Mouse (Mus musculus) left cerebral cortex, adult 18-20 months (tissue): ENCODE data around the gene Raver1. TPM values are rescaled to one million over a fixed set of nuclear protein-coding genes. Genes with fewer than 3 reads are reported as not detected.

ENCODE experiments used
- DNase-seq, 2 experiments: peaks; one replicate each; pipeline ENCODE4 v3.0.0; 2021 to 2022; ENCODE audit warnings: low spot score in 2 of 2, mixed read lengths in 1 of 2
- long read RNA-seq, 2 experiments: library from polyadenylated mRNA; stranded (forward); transcript quantifications; one replicate each; pipeline ENCODE4 v2.0.0; 2021
- total RNA-seq, 2 experiments: library from RNA; stranded (reverse); gene quantifications; 2 replicates each; pipeline ENCODE4 v1.2.3; 2021

The Raver1 gene
- total RNA-seq, result 10 to 100 TPM; 25.3 to 28.0 TPM
- long read RNA-seq, experiment 1, transcript Raver1-201 (13 exons, 3,470 nt), result major isoform, 15 of 24 reads
- long read RNA-seq, experiment 1, partial matches to known transcripts, result 4 of 24 reads
- long read RNA-seq, experiment 1, other reads (novel, unspliced or antisense), result 5 of 24 reads
- long read RNA-seq, experiment 2, partial matches to known transcripts, result 4 of 12 reads
- long read RNA-seq, experiment 2, other reads (novel, unspliced or antisense), result 4 of 12 reads

DNA sequence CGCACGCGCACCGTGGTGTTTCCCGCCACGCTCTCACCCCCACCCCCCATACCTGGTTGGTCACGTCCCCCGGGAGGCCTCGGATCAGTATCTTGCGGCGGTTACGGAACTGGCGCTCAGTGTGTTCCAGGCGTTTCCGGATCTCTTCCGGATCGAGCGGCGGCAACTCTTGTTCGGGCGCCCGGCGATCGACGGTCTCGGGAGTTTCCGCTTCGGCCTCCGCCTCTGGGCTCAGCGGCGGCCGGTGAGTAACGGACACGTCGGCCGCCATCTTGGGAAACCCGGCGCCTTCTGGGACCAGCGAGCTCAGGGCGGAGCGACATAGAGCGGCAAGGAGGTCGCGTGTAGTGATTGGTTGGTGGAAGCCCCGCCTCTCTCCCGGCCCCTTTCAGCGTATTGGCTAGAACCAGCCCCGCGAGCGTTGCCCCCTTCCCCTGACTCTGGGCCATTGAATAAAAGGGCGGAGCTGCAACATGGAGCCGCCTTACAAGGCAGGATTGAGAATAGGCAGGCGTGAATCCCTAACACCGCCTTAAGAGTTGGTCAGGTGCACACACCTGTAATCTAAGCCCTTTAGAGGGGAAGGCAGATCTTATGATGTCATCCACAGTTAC lies at the start of gene Raver1, which contains the start of gene Gm38431:
Raver1 (minus strand) TSS at position 302 of the 614 bp plus-strand sequence.
Gm38431 (minus strand) TSS at position 291 of the 614 bp plus-strand sequence.
- peak; percentile 94 to 98 for DNase-seq

DNA sequence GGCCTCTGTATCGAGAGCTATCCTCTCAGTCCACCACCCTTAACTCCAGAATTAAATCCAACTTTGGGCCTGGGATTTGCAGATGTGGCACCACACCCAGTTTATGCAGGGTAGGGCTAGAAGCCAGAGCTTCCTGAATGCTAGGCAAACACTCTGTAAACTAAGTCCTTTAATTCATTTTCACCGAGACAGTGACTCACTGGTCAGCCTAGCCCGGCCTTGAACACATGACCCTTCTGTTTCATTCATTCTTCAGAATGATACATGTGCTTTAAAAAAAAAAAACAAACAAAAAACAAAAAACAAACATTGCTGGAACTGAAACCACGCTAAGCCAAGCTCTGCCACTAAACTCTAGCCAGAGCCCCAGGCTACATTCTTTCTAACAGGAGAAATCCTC lies 46.6 kb upstream of the Raver1 start:
- no peak for DNase-seq

- DNase-seq, result peak; percentile 55 to 72
Measured at GRCm38 (mm10) chr9:21137229-21137628, 45.4 kb upstream of the Raver1 start.

DNA sequence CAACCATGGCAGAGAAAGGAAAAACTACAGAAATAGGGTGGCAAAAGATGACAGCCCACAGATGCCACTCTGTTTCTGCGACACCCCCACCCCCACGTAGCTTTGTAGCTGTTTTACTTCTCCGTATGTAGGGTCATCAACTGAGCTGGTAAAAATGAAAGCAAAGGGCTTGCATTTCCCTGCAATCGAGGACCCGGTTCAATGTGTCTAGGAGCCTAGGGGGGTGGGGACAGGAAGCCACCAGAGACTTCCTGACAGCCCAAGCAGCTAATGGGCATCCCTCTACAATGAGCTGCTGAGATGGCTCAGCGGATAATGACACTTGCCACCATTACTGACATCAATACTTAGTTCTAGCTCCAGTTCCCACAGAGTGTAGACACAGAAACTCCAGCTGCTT lies 44.6 kb upstream of the Raver1 start:
- no peak for DNase-seq

DNA sequence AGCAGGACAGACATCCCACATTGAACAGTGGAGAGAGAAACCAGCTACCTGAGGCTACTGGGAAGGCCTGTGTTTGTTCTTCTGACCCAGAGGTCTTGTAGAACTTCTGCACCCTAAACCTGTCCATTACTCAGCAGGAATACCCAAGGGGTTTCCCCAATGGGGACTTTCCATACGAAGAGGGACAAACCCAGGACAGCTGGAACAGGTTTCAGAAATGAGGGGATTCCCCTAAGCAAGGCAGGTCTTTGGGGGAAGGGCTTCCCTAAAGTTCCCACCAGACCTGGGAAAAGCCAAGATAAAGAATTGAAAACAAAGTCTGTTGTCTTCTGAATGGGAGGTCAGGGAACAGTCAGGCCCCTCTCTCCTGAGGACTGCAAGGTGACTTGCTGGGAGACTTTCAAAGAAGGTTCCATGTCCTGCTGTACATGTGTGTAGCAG lies 44.2 kb upstream of the Raver1 start:
- DNase-seq, result no peak

- DNase-seq, result no peak
Measured at GRCm38 (mm10) chr9:21135329-21135890, 43.6 kb upstream of the Raver1 start.

GRCm38 (mm10) chr9:21134595-21135328 lies 43.0 kb upstream of the Raver1 start:
- DNase-seq, result no peak

- DNase-seq, result no peak
Measured at GRCm38 (mm10) chr9:21133064-21133707, 41.4 kb upstream of the Raver1 start.

DNA sequence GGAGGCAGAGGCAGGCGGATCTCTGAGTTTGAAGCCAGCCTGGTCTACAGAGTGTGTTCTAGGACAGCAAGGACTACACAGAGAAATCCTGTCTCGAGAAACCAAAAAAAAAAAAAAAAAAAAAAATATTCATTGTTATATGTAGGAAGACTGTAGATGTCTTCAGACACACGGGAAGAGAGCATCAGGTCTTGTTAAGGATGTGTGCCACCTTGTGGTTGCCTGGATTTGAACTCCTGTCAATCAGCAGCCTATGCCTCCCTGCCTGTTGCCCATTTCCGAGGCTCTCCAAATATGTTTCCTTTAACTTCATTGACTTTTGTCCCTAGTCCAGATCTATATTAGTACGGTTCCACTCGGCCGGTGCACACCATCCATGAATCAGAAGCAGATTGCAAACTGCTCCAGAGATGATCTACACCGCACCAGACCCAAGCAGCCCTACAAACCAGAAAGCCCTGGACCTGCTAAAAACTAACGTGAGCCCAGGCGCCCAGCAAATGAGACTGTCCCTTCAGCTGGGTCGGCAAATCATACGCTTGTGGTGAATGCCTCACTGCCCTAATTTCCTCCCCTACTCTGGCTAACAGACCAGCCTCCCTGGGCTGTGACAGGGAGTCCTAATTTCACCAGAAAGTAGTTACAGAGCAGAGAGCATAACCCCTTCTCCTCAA lies 40.4 kb upstream of the Raver1 start:
- DNase-seq, result no peak

DNA sequence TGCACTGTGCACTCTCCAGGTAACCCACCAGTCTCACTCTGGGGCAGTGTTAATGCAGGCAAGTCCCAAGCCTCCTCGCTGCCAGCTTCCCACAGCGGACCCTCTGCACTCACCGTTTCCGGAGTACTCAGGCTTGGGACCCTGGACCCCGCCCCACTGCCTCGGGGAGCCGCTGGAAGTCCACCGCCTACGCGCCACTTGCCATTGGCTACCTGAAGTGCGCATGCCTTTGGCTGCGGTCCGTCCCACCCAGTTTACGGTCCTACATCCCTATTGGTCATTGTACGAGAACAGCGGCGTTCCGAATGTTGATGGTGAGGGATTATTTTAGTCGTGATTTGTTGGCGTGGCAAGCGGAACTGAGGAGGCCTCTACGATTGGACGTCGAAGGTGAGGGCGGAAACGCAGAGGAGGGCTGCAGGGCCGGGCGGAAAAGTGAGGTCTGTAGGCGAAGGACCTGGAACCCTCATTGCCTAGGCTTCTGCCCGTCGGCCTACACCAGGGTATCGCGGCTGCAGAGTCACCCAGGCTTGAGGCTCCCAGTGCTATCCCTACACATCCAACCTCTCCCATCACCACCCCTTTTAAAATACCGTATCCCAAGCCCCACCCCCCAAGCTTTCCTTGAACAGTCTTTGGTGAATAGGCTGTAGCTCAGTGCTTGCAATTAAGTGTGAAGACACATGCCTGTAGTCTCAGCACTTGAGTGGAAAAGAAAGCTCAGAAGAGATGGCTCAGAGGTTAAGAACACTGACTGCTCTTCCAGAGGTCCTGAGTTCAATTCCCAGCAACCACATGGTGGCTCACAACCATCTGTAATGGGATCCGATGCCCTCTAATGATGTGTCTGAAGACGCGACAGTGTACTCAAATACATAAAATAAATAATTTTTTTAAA lies 39.5 kb upstream of the Raver1 start, which contains the start of gene Tyk2:
Tyk2 (minus strand) TSS at position 185 of the 898 bp plus-strand sequence.
- peak; percentile 87 to 91 for DNase-seq

- DNase-seq, result no peak
Measured at GRCm38 (mm10) chr9:21126259-21126627, 34.4 kb upstream of the Raver1 start.

GRCm38 (mm10) chr9:21125502-21126258 lies 33.9 kb upstream of the Raver1 start:
- no peak for DNase-seq

- DNase-seq, result no peak
Measured at GRCm38 (mm10) chr9:21124837-21125236, 33.0 kb upstream of the Raver1 start.

DNA sequence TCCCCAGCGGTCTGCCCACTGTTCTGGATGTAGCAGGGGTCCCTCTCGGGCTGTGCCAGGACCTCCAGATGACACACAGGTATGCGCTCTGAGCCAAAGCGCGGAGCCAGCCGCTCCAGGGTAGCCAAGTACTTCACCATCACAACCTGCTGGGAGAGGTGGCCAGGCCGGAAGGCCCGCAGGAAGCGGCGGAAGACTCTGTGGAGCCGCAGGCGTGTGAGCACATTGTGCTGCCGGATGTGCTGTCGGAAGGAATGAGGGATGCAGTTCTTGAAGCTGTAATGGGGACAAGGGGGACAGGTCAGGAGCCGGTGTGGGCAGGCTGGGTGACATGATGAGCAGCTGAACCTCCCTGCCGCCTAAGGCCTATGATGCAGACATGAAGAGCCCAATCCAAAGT lies 29.7 kb upstream of the Raver1 start:
- DNase-seq, result no peak

DNA sequence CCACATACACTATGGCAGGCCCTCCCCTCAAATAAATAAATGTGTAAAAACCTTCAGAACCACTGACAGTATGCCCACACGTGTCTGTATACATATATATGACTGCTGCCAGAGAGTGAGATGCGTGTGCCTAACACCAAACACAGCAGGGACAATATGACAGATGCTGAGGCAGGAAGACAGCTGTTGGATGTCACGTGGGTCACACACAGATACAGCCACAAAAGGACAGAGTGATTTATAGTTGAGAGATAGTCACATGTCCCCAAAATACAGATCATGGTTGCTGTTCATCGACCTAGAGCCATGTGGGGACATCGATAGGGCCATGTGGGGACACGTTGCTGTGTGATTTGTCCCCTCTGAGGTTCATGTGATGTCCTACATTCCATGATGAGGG lies 25.3 kb upstream of the Raver1 start:
- DNase-seq, result no peak

GRCm38 (mm10) chr9:21115105-21115504 lies 23.3 kb upstream of the Raver1 start:
- no peak for DNase-seq

GRCm38 (mm10) chr9:21114190-21114589 lies 22.4 kb upstream of the Raver1 start:
- DNase-seq, result no peak

DNA sequence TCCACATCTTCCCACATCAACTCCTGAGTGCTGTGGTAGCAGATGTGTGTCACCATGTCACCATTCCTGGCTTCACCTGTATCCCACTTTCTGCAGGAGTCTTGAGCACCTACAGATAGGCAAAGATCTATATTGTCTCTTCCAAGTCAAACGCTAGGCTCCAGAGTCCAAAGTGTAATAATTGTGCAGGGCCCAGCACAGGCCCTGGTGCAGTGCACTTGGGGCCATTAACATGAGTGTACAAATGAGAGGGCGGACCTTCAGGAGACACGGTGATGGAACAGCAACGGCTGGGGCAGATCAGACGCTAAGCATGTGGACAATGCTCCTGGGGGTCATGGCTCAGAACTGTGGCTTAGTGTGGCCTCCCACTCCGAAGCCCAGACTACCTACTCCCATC lies 21.9 kb upstream of the Raver1 start:
- no peak for DNase-seq
